Comparison of ENCODE assay signal across 8 mouse cellular contexts in the genomic region with DNA sequence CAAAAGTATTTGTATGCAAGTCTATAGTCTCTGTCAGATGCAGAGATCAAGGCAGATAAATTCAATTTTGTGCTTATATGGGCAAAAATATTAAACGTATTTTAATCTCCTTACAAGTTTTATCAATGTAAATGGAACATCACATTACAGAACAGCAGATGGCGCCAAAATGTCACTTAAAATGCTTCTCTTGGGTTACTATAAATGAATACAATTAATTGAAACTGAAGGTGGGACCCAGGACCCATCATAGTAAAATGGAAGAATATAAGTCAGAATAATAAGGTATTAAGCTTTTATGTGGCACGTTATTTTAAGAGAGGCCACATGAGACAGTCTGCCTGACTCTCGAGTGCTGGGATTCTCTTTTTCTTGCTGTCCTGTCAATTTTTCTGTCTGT. TPM values are rescaled to one million over a fixed set of nuclear protein-coding genes. Genes with fewer than 3 reads are reported as not detected.
DNase-seq lines count a peak whose midpoint lies in the region; ATAC-seq and TF ChIP-seq lines count a peak whose summit lies in the region.

No protein-coding gene starts in this region.

- no peak overlapping the region for H3K4me3 ChIP-seq in heart, embryonic 10.5 days
- H3K4me3 ChIP-seq in thymus, adult 2 months (ENCODE audit: control insufficient read depth, insufficient read depth, low read length): no peak overlapping the region

- no peak for TF ChIP-seq CTCF in thymus, adult 2 months (IDR thresholded peaks at IDR 0.05; ENCODE audit: borderline replicate concordance, control insufficient read depth, extremely low read depth, insufficient read depth, low read length, poor library complexity)

- peak; percentile 75 for DNase-seq in heart, adult 8-10 months (ENCODE audit: low spot score)
- no peak for DNase-seq in heart, embryonic 10.5 days (ENCODE audit: low spot score)
- peak; percentile 59 for DNase-seq in thymus, adult 2 months
- DNase-seq in thymus, adult 18-20 months: no peak
- DNase-seq in c-Kit-positive CD71-negative TER-119-negative erythroid progenitor cells, embryonic 14.5 days (ENCODE audit: low read depth): peak; percentile 49
- peak; percentile 90 for DNase-seq in induced T-regulatory cell, adult 2 months (ENCODE audit: low read depth)
- no peak for DNase-seq in frontal cortex, postnatal 14 days (ENCODE audit: low spot score in 2 of 2)

- H3K27ac ChIP-seq in heart, embryonic 10.5 days: no peak overlapping the region
- no peak overlapping the region for H3K27ac ChIP-seq in thymus, adult 2 months (ENCODE audit: control insufficient read depth, insufficient read depth, low read length)

- H3K9me3 ChIP-seq in heart, embryonic 10.5 days: no peaks in the 10 kb centered on the region

- no peaks in the 10 kb centered on the region for H3K27me3 ChIP-seq in heart, embryonic 10.5 days (ENCODE audit: insufficient read depth, poor library complexity, severe bottlenecking)
- H3K27me3 ChIP-seq in thymus, adult 2 months (ENCODE audit: control insufficient read depth, insufficient read depth, low read length): no peaks in the 10 kb centered on the region

- 61% methylated on average over 4 of the region's 4 CpGs for WGBS in heart, embryonic 10.5 days
- WGBS in thymus, adult 2 months: 36% methylated on average over 4 of the region's 4 CpGs

- H3K36me3 ChIP-seq in heart, embryonic 10.5 days: no peaks in the 10 kb centered on the region
- no peaks in the 10 kb centered on the region for H3K36me3 ChIP-seq in thymus, adult 2 months (ENCODE audit: control insufficient read depth, insufficient read depth, low read length)

- no peak for TF ChIP-seq POLR2A in thymus, adult 2 months (IDR thresholded peaks at IDR 0.05; ENCODE audit: control insufficient read depth, extremely low read depth, insufficient read depth, low read length, poor library complexity)

- ATAC-seq in megakaryocyte, adult 5-6 weeks (ENCODE audit: poor library complexity, severe bottlenecking): peak; percentile 75

- 0 out of 2 replicates have a peak, but pooled peaks cover 4% of the 10 kb centered on the region for H3K4me1 ChIP-seq in heart, embryonic 10.5 days
- H3K4me1 ChIP-seq in thymus, adult 2 months (replicated peaks; ENCODE audit: control insufficient read depth, insufficient read depth, low read length): peaks cover 3% of the 10 kb centered on the region

RNA-seq across cellular contexts. Expression of gene Fbxo11, which starts 39.9 kb away (rescaled TPM):
- 10 to 100 TPM; 31.1 to 37.0 (median 35.5) TPM for total RNA-seq in heart, adult 8-10 months (2022)
- polyA plus RNA-seq in heart, embryonic 10.5 days (2016; fragmentation: Nextera tagmentation; extraction: Ambion mirVana): 11.0 TPM in 2 replicates
- polyA plus RNA-seq in thymus, adult 2 months (2012; rRNA removed): 29.5 and 39.6 TPM in 2 replicates
- total RNA-seq in megakaryocyte, adult 5-6 weeks (2015): 43.6 and 45.8 TPM in 2 replicates
- total RNA-seq in megakaryocyte, adult 5-6 weeks (2017): 30.7 and 41.6 TPM in 2 replicates

RNA-seq across cellular contexts. Expression of gene Msh6, which starts 50.4 kb away (rescaled TPM):
- total RNA-seq in heart, adult 8-10 months (2022): 10 to 100 TPM in 2 of 4 experiments, 1 to 10 TPM in 2; 6.8 to 11.8 (median 9.8) TPM
- 53.6 and 58.1 TPM in 2 replicates for polyA plus RNA-seq in heart, embryonic 10.5 days (2016; fragmentation: Nextera tagmentation; extraction: Ambion mirVana)
- polyA plus RNA-seq in thymus, adult 2 months (2012; rRNA removed): 24.0 and 27.6 TPM in 2 replicates
- total RNA-seq in megakaryocyte, adult 5-6 weeks (2015): 22.4 and 22.8 TPM in 2 replicates
- 41.4 and 45.5 TPM in 2 replicates for total RNA-seq in megakaryocyte, adult 5-6 weeks (2017)

Comparison
In these comparisons a context has a peak if more than half of its experiments do, and no peak if none do; other contexts are left out.
1. DNase-seq: peak in heart, adult 8-10 months (single experiment), thymus, adult 2 months (single experiment), c-Kit-positive CD71-negative TER-119-negative erythroid progenitor cells, embryonic 14.5 days (single experiment) and induced T-regulatory cell, adult 2 months (single experiment); none in heart, embryonic 10.5 days (single experiment), thymus, adult 18-20 months (0 of 2) and frontal cortex, postnatal 14 days (0 of 2).